Mouse (Mus musculus) small intestine, adult 2 months (tissue): Measurements from ENCODE around the gene Efcc1.

Source experiments
- CTCF ChIP-seq: fragments of 200-500 bp; IDR thresholded peaks from 2 replicates; pipeline ENCODE4 v1.5.1; 2012; ENCODE audit warnings: low read depth, mild to moderate bottlenecking, control low read depth, inconsistent platforms, low read length, moderate library complexity, mixed read lengths; ENCODE audit not compliant: insufficient replicate concordance, insufficient read length; ENCODE audit errors: extremely low read depth
- POLR2A ChIP-seq: fragments of 200-500 bp; IDR thresholded peaks from 2 replicates; pipeline ENCODE4 v1.6.1; 2012; ENCODE audit warnings: low read depth, mild to moderate bottlenecking, control low read depth, inconsistent platforms, low read length, moderate library complexity

DNA sequence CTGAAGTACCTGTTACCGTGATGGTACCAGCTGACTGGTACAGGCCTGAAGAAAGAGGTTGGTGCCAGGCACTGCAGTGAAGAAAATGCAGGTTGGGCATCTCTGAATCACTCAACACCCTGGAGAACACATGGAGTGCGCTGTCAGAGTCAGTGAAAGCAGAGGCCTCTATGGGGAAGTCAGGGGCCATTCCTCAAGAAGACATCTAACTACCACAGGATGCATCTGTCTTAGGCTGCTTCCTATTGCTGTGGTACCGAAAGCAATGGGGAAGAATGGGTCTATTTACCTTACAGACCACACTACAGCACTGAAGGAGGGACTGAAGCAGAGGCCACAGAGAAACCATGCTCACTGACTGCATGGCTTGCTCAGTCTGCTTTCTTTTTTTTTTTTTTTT, 2.6 kb upstream of the Efcc1 start:
- TF ChIP-seq POLR2A: no peak
- TF ChIP-seq CTCF: no peak
